Mouse (Mus musculus): ENCODE measurements around the gene Dennd2c. TPM values are rescaled to one million over a fixed set of nuclear protein-coding genes. Genes with fewer than 3 reads are reported as not detected.

Gene Dennd2c
- polyA plus RNA-seq, 2 experiments, result 10.0 to 12.6 TPM

DNA sequence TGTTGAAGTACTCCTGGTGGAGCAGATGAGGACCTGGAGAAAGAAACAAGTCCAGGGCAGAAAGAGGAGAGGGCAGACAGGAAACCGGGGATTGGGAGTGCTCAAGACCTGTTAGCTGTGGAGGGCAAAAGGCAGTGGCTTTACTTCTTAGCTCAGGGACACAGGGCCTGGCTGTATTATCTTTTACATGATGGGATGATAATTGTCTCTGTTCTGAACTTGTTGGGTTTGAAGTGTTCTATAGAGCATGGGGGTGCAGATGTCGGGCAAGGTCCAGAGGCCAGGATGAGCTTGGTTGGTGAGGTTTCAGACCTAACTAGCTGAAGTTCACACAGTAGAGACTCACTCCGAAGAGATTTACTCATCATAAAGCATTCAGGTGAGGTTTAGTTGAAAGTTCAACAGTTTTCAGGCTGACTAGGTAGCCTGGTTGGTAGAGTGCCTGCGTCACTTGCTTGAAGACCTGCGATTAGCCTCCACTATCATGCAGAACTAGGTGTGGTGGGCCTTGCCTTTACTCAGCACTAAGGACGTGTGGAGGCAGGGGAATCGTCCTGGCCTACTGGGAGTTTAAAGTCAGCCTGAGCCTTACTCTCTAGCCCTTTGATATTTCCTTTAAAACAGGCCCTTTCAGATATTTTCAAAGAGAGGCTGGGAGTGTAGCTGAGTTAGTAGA, 5.3 kb downstream of the Dennd2c start:
- Histone ChIP-seq H3K27ac (replicated peaks; ENCODE audit: low read depth, low read length) (no peak overlapping the region), H3K9me3 (ENCODE audit: control insufficient read depth, low read length) (no peaks in the 10 kb centered on the region), H3K36me3 (ENCODE audit: control insufficient read depth, insufficient read depth, low read length) (no peaks in the 10 kb centered on the region), H3K4me2 (replicated peaks; ENCODE audit: low read depth, low read length, severe bottlenecking) (no peak overlapping the region), H3K4me1 (ENCODE audit: control insufficient read depth, insufficient read depth, low read length) (0 out of 2 replicates have a peak, but pooled peaks cover 3% of the 10 kb centered on the region), H3K4me3 (replicated peaks; ENCODE audit: low read length) (no peak overlapping the region), H3K9ac (ENCODE audit: low read depth, low read length, severe bottlenecking) (no peak overlapping the region), H3K27me3 (ENCODE audit: control insufficient read depth, insufficient read depth, low read length) (no peaks in the 10 kb centered on the region)
- TF ChIP-seq POLR2A (IDR thresholded peaks at IDR 0.05; ENCODE audit: borderline replicate concordance, extremely low read depth, insufficient read depth, insufficient read length), result no peak
- WGBS, result 84% methylated on average over 7 of the region's 7 CpGs
- ATAC-seq (ENCODE audit: low FRiP score, low read depth) (no peak), DNase-seq (ENCODE audit: low spot score) (no peak)

DNA sequence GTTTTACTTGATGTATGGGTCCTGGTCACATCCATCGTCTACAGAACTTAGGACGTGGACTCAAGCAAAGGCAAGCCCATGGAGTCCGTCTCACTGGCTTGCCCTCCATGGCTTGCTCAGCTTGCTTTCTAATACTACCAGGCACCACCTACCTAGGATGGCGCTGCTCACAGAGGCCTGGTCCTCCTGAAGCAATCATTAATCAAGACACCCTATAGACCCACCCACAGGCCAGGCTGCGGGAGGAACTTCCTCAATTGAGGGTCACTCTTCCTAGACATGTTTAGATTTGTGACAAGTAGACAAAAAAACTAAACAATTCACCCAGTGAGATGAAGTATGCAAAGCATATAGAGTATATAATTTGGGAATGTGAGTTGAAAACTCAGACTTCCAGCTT, 9.8 kb downstream of the Dennd2c start:
- Histone ChIP-seq H3K36me3 (ENCODE audit: control insufficient read depth, insufficient read depth, low read length) (no peaks in the 10 kb centered on the region), H3K4me1 (ENCODE audit: control insufficient read depth, insufficient read depth, low read length) (no peaks in the 10 kb centered on the region), H3K4me3 (replicated peaks; ENCODE audit: low read length) (no peak overlapping the region), H3K4me2 (replicated peaks; ENCODE audit: low read depth, low read length, severe bottlenecking) (no peak overlapping the region), H3K9me3 (ENCODE audit: control insufficient read depth, low read length) (no peaks in the 10 kb centered on the region), H3K9ac (ENCODE audit: low read depth, low read length, severe bottlenecking) (no peak overlapping the region), H3K27ac (replicated peaks; ENCODE audit: low read depth, low read length) (no peak overlapping the region), H3K27me3 (ENCODE audit: control insufficient read depth, insufficient read depth, low read length) (no peaks in the 10 kb centered on the region)
- 70% methylated on average over 5 of the region's 5 CpGs for WGBS
- ATAC-seq (ENCODE audit: low FRiP score, low read depth) (no peak), DNase-seq (ENCODE audit: low spot score) (no peak)
- TF ChIP-seq POLR2A (IDR thresholded peaks at IDR 0.05; ENCODE audit: borderline replicate concordance, extremely low read depth, insufficient read depth, insufficient read length), result no peak

DNA sequence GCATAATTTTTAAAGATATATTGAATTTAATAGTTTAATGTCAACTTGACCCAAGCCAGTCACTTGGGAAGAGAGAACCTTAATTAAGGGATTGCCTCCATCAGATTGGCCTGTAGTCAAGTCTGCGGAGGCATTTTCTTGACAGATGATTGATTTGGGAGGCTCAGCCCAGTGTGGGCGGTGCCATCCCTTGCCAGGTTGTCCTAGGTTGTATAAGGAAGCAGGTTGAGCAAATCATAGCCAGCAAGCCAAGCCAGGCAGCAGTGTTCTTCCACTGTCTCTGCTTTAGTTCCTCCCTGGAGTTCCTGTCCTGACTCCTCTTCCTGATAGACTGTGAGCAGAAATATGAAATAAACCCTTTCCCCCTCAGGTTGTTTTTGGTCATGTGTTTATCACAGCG, 21.2 kb downstream of the Dennd2c start:
- Histone ChIP-seq H3K9me3 (ENCODE audit: control insufficient read depth, low read length) (no peaks in the 10 kb centered on the region), H3K4me2 (replicated peaks; ENCODE audit: low read depth, low read length, severe bottlenecking) (no peak overlapping the region), H3K9ac (ENCODE audit: low read depth, low read length, severe bottlenecking) (no peak overlapping the region), H3K27me3 (ENCODE audit: control insufficient read depth, insufficient read depth, low read length) (no peaks in the 10 kb centered on the region), H3K4me3 (replicated peaks; ENCODE audit: low read length) (no peak overlapping the region), H3K27ac (replicated peaks; ENCODE audit: low read depth, low read length) (no peak overlapping the region), H3K36me3 (ENCODE audit: control insufficient read depth, insufficient read depth, low read length) (no peaks in the 10 kb centered on the region), H3K4me1 (ENCODE audit: control insufficient read depth, insufficient read depth, low read length) (0 out of 2 replicates have a peak, but pooled peaks cover 2% of the 10 kb centered on the region)
- ATAC-seq (ENCODE audit: low FRiP score, low read depth) (no peak), DNase-seq (ENCODE audit: low spot score) (no peak)
- WGBS, result 81% methylated on average over 3 of the region's 3 CpGs
- TF ChIP-seq POLR2A (IDR thresholded peaks at IDR 0.05; ENCODE audit: borderline replicate concordance, extremely low read depth, insufficient read depth, insufficient read length), result no peak

DNA sequence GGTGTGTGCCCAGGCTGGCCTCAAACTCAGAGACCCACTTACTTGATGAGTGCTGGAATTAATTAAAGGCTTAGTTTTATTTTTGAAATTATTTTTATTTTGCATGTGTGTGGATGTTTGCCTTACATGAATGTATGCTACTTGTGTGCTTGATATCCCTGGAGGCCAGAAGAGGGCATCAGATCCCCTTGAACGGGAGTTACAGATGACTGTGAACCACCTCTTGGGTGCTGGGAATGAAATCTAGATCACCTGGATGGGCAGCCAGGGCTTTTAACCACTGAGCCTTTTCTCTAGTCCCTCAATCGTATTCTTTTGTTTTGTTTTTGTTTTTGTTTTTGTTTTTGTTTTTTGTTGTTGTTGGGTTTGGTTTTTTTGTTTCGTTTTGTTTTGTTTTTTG, 23.7 kb downstream of the Dennd2c start:
- H3K9me3 ChIP-seq (ENCODE audit: control insufficient read depth, low read length), result no peaks in the 10 kb centered on the region
- H3K36me3 ChIP-seq (ENCODE audit: control insufficient read depth, insufficient read depth, low read length), result no peaks in the 10 kb centered on the region
- peaks cover 16% of the 10 kb centered on the region for H3K4me1 ChIP-seq (ENCODE audit: control insufficient read depth, insufficient read depth, low read length)
- H3K9ac ChIP-seq (ENCODE audit: low read depth, low read length, severe bottlenecking), result no peak overlapping the region
- no peak overlapping the region for H3K4me2 ChIP-seq (replicated peaks; ENCODE audit: low read depth, low read length, severe bottlenecking)
- no peak for ATAC-seq (ENCODE audit: low FRiP score, low read depth)
- whole genome bisulfite sequencing, result 93% methylated on average over 3 of the region's 3 CpGs
- DNase-seq (ENCODE audit: low spot score), result no peak
- no peak for TF ChIP-seq POLR2A (IDR thresholded peaks at IDR 0.05; ENCODE audit: borderline replicate concordance, extremely low read depth, insufficient read depth, insufficient read length)
- H3K4me3 ChIP-seq (replicated peaks; ENCODE audit: low read length), result no peak overlapping the region
- H3K27me3 ChIP-seq (ENCODE audit: control insufficient read depth, insufficient read depth, low read length), result no peaks in the 10 kb centered on the region
- H3K27ac ChIP-seq (replicated peaks; ENCODE audit: low read depth, low read length), result no peak overlapping the region

DNA sequence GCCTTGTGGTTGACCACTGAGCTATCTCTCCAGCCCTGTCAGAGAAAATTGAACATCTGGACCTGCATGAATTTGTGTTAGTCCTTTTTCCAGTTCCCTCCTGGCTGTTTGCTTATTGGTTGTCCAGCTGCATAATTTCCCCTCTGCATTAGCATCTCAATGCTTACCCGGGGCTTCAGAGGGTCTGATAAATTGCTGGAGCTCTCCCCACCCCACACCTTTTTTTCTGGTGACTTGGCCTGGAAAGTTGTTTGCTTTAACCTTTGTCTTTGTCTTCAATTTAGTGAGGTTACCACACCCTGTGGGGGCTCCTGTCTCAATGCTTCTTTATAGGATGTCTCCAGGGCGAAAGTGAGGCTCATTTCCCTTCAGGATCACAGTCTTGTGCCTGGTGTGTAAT, 24.8 kb downstream of the Dennd2c start:
- Histone ChIP-seq H3K4me2 (replicated peaks; ENCODE audit: low read depth, low read length, severe bottlenecking) (no peak overlapping the region), H3K4me1 (ENCODE audit: control insufficient read depth, insufficient read depth, low read length) (peaks cover 16% of the 10 kb centered on the region), H3K36me3 (ENCODE audit: control insufficient read depth, insufficient read depth, low read length) (no peaks in the 10 kb centered on the region), H3K27ac (replicated peaks; ENCODE audit: low read depth, low read length) (no peak overlapping the region), H3K9me3 (ENCODE audit: control insufficient read depth, low read length) (no peaks in the 10 kb centered on the region), H3K27me3 (ENCODE audit: control insufficient read depth, insufficient read depth, low read length) (no peaks in the 10 kb centered on the region), H3K4me3 (replicated peaks; ENCODE audit: low read length) (no peak overlapping the region), H3K9ac (ENCODE audit: low read depth, low read length, severe bottlenecking) (no peak overlapping the region)
- 48% methylated on average over 2 of the region's 2 CpGs for WGBS
- ATAC-seq (ENCODE audit: low FRiP score, low read depth) (no peak), DNase-seq (ENCODE audit: low spot score) (no peak)
- TF ChIP-seq POLR2A (IDR thresholded peaks at IDR 0.05; ENCODE audit: borderline replicate concordance, extremely low read depth, insufficient read depth, insufficient read length), result no peak

All from limb, embryonic 14.5 days (tissue).